Mouse (Mus musculus) cerebellum, postnatal 36 days (tissue): ENCODE measurements around the gene Rph3a.
A peak's percentile ranks its signal among the peaks of the same experiment; 100 is the strongest.
"Not testable (repeated sequence)": the region's sequence is repeated elsewhere in the genome, so short reads cannot be mapped to it uniquely, and the experiment has no call there.

Experiments
- DNase-seq, 2 experiments: peaks; one replicate each; pipeline ENCODE4 v3.0.0; 2021 to 2022; ENCODE audit warnings: mixed read lengths in 2 of 2

The Rph3a gene

DNA sequence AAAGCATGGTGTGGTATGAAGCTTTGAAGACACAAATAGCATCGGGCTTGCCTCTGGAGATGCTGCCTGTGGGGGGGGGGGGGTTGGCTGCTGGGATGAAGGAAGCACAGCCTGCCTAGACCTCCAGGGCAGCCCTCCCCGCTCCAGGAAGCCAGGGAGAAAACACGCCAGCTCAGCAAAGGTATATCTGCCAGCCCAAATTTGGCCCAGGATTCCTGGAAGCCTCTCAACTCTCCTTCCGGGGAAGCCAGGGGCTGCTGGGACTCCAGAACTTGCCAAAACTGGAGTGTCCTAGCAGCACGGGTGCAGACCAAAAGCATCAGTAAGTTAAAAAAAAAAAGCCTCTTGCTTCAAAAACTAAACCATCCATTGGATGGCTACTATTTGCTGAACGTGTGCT, 37.6 kb downstream of the Rph3a start:
- peak; percentile 85 to 86 for DNase-seq

DNA sequence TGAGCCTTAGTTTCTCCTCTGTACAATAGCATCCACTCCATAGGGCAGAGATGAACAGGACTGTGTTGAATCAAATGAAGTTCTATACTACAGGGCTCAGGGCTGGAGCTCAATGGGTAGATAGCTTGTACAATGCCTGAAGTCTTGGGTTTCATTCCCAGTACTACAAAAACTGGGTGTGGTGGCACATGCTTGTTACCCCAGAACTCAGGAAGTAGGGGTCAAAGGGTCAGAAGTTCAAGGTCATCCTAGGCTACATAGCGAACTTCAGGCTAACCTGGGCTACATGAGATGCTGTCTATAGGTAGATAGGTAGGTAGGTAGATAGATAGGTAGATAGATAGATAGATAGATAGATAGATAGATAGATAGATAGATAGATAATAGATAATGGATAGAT, 38.6 kb downstream of the Rph3a start:
- no peak for DNase-seq

DNA sequence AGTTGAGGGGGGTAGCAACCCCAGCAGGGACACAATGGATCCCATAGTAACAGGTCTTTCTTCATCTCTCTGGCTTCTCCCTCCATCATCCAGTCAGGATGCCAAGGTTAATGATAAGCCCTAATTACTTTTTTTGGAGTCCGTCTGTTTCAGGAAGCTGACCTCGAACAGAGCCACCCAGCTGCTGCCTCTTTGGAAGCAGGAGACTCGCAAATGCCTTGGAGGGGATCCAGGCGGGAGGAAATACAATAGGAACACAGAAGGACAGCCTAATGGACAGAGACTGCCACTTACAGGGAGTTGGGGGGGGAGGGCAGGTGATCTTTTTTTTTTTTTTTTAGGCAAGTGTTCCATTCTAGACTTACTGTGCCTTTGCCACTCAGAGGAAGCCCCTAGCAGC, 40.2 kb downstream of the Rph3a start:
- peak; percentile 85 to 88 for DNase-seq

DNA sequence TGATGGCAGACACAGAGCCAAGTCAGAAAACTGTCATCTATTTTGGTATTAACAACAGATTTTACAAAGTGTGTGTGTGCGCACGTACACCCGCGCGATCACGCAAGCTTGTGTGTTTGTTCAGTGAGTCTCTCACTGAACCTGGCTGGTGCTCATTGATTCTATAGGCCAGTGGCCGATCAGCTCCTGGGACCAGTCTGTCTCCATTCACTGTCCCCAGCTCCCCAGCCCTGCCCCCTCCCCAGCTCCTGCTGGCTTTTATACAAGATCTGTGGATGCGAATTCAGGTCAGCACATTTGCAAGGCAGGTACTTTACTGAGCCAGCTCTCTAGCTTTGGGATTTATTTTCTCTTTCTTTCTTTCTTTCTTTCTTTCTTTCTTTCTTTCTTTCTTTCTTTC, 41.1 kb downstream of the Rph3a start:
- DNase-seq, result no peak

DNA sequence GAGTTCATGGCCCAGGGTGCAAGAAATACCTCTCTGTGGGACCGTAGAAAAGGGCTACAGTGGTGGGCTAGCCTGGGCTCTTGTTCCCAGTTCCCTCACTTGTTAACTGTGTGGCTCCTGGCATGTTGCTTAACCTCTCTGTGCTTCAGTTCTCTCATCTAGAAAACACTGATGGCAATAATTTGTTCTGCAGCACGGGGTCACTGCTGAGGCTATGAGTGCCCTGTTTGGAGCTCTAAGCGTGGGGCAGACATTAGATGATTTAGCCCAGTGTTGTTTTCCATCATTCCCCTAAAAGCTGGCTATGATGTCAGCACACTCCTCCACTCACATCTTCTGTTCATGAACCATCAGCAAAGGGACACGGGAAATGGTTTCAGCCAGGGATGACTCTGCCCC, 41.8 kb downstream of the Rph3a start:
- DNase-seq, result no peak

DNA sequence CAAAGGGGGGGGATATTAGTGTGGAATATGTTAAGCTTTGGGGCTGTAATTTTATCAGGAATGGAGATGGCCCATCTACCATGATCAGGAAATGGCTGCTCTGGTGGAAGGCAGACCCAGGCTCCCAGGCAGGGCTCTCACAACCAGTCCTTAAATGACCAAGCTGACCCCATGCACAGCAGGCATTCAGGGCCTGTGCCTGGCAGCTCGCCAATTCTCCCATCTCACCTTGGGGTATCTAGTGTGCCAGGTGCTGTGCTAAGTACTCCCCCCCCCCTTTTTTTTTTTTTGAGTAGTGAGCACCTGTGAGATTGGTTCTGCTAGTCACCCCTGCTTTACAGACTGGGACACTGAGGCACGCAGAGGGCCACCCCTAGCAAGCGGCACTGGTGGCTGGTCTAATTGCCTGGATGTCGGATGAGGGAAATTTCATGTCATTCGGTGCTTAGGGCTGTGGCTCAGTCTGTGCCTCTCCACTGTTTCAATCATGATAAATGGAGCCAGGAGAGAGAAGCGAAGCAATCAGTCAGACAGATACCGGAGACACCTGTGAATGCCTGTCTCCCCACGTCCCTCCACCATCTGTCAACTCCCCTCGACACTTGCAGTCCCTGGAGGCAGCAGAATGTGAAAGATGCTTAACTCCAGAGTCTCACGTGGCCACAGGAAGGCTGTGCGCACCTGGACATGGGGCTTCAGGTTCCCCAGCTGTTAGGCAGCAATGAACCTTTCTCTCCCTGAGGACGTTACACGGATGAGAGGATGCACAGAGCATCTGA, 42.3 kb downstream of the Rph3a start:
- DNase-seq, result peak in 1 of 2 experiments; percentile 35

DNA sequence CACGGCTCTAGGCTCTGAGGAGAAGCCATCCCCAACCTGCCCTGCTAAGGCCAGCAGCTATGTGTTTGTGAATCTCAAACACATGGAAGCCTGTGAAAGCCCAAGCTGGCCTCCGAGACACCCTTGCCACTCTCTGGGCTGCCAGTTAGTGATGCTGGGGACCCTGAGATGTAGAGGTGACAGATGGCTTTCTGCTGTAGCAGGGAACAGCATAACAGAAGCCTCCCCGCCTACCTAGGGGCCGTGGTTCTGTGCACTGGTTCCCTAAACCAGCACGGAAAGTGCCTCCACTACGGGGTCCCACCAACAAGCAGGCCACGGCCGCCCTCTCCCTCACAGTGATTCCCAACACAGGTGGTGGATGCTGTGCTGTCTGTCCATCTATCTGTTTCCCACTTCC, 43.0 kb downstream of the Rph3a start:
- no peak for DNase-seq

DNA sequence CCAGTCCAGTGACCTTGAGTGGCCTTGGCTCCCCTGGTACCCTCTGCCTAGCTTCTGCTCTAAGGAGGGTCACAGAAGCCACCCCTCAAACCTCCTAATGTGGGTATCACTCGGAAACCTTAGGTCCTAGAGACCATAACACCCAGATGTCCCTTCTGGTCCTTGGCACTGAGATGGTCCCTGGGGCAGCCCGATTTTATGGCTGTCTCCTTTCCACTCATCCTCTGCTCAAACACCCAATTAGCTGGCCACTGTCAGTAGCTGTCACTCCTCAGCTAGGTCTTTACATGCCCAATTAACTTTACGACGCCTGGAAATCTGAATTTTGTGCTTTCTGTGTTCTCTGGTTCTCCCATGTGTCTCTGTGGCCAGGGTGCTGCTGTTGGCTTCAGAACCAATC, 43.7 kb downstream of the Rph3a start:
- DNase-seq, result no peak

DNA sequence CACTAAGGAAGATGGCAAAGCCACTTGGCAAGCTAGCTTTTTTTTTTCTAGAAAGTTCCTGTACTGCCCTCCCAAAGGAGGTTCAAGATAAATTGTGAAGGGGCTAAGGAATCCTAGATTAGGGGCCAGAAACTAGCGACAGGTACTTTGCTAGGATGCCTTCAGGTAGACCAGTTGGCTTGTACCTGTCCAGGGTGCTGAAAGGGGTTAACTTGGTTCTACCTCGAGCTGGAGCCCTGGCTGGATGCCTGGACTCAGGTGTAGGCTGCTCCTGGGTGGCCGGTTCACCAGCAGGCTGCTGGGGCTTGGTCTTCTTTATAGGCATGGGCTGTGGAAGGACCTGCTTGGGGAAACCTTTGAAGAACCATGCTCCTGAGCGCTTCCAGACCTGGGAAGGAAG, 48.9 kb downstream of the Rph3a start:
- DNase-seq, result no peak

DNA sequence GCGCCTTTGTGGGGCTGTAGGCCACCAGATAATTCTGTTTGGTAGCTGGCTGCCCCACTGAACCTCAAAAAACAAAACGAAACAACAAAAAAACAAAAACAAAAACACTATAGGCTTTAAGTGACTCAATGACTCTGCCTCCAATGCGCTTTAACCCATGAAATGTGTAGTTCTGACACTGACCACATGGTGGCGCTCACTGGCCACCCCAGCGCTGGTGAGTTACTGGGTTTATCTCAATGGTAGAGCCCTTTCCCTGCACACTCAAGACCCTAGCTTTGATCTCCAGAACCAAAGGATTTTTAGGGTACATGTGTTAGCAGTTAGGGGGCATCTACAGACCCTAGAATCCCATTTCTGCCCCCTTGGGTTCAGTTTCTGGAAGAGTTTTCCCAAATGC, 55.9 kb downstream of the Rph3a start:
- peak; percentile 65 to 73 for DNase-seq

DNA sequence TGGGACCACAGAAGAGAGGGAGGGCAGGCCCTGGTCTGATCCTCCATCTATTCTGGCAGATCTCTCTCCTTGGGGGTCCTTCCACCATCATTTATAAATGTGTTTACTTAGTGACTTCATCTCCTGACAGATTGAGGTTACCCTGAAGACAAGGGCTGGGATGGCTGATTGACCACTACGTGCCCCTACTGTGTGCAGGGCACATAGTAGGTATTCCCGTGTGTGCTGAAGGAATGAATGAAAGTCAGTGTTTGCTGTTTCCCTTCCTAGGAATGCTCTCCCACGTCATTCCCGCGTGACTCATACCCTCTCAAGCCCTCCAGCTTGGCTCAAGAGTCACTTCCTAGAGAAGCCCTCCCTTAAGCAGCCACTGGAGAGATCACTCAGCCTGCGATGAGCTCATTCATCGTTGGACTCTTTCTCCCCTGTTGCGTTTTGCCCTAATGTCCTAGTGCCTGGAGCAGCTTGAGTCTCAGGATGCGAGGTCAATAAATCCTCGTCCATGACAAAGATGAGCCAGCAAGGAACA, 57.6 kb downstream of the Rph3a start:
- DNase-seq, result no peak

DNA sequence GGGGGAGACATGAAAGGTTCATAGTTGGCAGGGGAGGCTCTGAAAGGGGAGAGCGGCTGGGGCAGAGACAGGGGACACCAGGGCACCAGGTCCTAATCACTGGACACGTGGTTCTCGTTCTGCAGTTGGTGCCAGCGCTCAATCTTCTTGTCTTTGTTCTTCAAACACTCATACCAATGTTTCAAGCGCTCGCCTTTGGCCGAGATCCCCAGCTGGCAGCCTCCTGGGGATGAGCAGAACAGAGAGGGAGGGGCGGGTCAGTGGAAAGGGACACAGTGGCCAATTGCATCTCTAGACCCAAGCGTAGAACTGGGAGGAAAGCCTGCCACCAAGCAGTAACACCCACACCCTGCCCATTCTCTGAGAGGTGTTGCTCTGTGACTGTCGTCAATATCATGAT, 67.8 kb downstream of the Rph3a start:
- no peak for DNase-seq

DNA sequence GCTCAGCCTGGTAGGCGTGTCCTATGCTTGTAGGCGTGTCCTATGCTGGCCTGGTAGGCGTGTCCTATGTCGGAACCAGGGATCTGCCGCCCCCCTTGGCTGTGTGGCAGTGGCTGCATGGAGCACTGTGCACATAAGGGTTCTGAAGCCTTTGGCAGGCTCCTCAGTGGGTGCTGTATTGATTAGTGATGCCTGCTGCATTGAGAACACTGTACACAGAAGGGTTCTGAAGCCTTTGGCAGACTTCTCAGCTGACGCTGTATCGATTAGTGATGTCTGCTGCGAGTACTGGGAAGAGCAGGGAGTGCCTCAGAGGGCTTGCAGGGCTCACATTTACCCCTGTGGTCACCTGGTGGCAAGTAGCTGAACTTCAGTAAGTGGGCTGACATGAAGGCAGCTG, 71.3 kb downstream of the Rph3a start:
- no peak for DNase-seq

DNA sequence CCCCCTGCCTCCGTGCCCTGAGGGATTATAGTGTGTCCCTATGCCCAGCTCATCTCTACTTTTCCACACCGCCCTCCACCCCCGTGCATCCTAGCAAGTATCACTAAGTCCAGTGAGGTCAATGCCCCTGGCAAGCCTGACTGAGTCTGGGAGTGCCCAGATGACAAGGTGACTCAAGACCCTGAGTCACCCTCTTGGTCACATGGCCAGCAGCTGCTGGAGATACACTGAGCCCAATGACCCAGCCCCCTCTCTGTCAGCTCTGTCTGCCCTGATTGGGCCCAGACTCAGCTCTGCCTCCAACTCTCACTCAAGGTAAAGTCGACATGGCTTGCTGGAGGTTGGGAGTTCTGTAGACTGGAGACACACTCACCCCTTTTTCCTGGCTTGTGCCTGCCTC, 72.1 kb downstream of the Rph3a start:
- no peak for DNase-seq

DNA sequence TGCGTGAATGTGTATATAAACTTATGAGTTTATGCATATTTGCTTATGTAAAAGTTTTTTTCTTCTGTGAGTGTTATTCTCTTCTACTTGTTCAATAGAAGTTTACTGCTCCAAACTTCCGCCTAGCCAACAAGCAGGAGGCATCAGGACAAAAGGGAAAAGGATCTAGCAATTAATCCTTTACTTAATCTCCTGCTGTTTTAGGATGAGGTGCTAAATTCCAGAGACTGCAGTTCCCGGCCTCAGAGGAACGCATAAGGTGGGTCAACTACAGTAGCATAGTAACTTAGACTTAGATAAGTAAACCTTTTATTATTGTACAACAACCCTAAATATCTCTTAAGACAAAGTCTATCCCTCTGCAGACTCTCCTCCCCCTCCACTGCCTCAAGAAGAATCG, 75.9 kb downstream of the Rph3a start:
- DNase-seq, result no peak

DNA sequence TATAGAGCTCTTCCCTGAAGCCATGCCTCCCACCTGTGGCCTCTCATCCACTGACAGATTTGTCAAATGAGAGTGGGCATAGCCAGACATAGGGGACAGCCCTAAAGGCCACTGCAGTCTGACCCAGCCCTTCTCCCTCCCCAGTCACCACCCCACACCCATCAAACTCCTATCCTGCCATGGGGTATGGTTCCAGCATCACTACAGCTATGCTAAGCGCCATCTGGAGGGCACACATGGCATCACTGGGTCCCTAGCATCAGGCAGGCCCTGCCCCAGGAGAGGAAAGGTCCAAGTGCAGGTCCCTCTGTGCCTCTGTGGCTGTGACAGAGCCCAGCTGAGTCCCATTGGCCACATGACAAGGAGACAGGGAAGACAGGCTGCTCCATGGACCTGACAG, 82.9 kb downstream of the Rph3a start:
- DNase-seq, result peak in 1 of 2 experiments; percentile 25

DNA sequence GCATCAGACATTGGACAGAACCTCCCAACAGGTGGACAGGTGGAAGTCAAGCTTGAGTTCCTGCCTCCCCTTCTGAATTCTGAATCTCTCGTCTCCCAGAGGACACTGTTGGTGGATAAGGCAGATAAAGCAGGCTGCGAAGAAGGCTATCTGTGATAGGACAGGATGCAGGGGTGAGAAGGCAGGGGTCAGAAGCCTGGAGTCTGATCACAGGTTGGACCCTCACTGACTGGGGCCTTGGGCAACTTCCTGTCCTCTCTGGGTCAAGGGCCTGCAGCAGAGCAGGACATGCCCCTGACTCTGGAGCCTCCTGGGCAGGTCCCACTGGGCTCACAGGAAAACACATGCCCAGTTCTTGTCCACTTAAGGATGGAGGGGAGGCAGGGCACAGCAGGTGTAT, 83.6 kb downstream of the Rph3a start:
- not testable (repeated sequence) for DNase-seq

DNA sequence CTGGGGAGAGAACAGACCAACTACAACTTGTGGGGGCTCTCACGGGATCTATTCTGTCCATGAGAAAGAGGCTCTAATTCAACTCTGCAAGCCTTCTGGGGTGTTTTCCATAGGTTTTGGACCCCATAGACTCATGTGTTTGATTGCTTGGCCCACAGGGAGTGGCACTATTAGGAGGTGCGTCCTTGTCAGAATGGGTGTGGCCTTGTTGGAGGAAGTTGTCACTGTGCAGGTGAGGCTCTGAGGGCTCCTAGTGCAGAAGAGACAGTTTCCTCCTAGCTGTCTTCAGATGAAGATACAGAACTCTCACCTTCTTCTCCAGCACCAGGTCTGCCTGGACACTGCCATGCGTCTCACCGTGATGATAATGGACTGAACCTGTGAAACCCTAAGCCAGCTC, 85.4 kb downstream of the Rph3a start:
- not testable (repeated sequence) for DNase-seq

DNA sequence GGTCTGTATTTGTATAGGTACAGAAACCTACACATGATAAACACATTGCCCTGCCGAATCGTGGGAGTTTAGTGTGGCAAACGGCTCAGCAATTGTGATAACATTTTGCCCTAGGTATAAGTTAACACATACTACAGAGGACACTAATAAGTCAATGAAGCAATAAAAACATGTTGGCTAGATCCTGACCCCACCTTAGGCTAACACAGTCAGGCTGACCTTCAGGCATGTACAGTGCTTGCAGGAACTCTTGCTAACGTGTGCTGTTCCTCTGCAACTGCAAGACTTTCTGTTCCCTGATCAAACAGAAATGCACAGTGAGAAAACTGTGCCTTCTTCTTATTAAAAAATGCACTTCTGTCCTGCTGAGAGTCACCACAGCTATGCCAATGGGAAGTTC, 85.9 kb downstream of the Rph3a start:
- no peak for DNase-seq

DNA sequence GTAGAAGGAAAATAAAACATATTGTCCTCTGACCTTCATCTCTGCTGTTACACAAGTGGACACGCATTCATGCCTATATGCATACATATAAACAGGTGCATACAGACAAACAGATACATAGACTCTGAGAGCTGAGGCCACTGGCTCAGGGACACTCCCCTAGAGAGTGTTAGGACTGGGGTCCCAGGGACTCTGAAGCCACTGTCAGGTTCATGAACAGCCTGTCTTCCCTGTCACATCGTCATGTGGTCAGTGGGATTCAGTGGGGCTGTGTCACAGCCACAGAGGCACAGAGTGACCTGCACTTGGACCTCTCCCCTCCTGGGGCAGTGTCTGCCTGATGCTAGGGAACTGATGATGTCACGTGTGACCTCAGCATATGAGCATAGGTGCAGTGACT, 89.6 kb downstream of the Rph3a start:
- DNase-seq, result no peak

DNA sequence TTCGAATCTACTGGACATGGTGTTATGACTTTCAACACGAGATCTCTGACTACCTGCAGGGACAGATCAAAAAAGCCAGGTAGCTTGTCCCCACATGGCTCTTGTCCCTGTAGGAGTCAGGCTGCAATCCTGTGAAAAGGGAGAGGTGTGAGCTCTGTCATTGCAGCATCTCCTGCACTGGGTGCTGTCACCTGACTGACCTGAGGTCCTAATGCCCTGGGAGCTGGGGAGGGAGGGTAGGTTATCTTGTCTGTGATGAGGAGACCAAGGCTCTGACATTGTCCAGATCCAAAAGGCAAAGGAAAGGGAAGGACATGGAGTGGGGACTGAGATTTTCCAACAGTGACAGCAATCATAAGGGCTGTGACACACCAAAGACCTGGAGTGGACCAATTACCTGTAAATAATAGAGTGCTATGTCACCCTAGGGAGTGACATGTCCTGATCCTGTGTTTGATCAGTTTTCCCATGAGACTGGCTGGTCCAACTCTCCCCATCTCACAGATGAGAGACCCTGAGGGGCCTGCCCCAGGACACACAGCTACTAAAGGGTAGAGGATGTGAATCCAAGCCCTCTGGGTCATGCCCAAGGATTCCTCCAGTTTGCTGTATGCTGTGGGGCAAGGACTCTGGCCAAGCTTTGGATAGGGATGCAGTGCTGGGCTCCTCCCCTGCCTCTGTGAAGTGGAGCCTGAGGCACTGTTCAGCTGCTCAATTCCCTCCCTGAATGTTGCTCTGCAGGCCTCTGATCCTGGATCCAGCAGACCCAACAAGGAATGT, 90.5 kb downstream of the Rph3a start:
- DNase-seq, result not testable (repeated sequence)

DNA sequence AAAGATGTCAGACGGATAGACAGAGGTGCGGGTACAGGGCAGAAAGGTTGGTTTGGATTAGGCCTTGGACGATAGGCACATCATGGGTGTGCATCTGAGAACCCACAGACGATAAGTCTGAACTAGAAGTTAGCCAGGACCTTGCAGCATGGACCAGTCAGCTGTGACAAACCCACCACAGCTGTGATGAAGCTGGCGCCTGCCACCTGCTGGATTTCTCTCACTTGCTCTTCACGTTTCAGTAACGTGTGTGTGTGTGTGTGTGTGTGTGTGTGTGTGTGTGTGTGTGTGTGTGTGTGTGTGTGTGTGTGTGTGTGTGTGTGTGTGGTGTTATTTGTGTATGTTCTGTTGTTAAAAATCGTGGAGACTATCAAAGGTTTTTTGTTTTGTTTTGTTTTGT, 95.7 kb downstream of the Rph3a start, which contains the start of gene Oas1d:
Gene Oas1d (plus strand): TSS at position 333 of the 400 bp plus-strand sequence.
- not testable (repeated sequence) for DNase-seq

DNA sequence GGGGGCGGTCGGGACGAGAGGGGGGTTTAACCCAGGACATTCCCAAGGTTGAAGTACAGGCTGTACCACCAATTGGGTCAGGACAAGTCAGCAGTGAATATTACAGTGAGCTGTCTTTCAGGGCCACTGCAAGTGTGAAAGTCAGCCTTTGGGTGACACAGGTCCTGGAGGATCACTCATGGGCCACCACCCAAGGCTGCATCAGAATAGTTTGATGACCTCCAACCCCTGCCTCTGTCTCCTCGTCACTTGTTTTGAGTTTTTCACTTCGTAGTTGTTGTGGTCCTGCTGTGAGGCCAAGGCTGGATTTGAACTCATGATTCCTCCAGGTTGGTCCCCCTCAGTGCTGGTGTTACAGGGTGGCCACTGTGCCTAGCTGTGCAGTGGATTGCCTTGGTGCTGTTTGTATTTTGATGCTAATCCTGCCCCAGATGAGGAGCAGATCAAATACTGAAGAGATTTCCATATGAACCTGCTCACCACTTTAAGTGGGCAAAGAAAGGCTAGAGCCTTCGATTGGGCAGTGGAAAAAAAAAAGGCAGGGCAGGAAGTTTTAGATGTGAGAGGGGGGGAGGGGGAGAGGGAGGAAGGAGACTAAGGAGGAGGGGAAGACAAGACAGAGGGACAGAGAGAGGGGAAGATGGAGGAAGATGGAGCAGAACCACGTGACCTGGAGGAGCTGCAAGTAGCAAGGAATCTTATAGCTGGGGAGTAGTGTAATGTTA, 101.5 kb downstream of the Rph3a start:
- DNase-seq, result no peak
